Mouse (Mus musculus) bone marrow, adult 2 months (tissue): ENCODE data around the gene Gsg1. TPM values are rescaled to one million over a fixed set of nuclear protein-coding genes. Genes with fewer than 3 reads are reported as not detected.

Experiments
- H3K27ac ChIP-seq: fragments of 200-500 bp; 2 replicates; pipeline ENCODE4 v1.5.1; 2012; ENCODE audit warnings: low read depth, mild to moderate bottlenecking, control low read depth, inconsistent platforms, low read length; ENCODE audit not compliant: control insufficient read depth, poor library complexity, insufficient read depth
- H3K4me1 ChIP-seq: fragments of 200-500 bp; 2 replicates; pipeline ENCODE4 v1.6.1; 2011; ENCODE audit warnings: low read length; ENCODE audit not compliant: control insufficient read depth, insufficient read depth
- H3K4me3 ChIP-seq: fragments of 200-500 bp; replicated peaks from 2 replicates; pipeline ENCODE3; 2011; ENCODE audit warnings: mild to moderate bottlenecking, low read depth, low read length, control low read depth; ENCODE audit not compliant: control insufficient read depth
- CTCF ChIP-seq: fragments of 200-500 bp; IDR thresholded peaks from 2 replicates; pipeline ENCODE4 v1.5.1; 2011; ENCODE audit warnings: low read length, control low read depth; ENCODE audit not compliant: control insufficient read depth, insufficient read depth
- POLR2A ChIP-seq: fragments of 200-500 bp; IDR thresholded peaks from 2 replicates; pipeline ENCODE4 v1.6.1; 2011; ENCODE audit warnings: low read depth, mild to moderate bottlenecking, control low read depth, low read length, borderline replicate concordance; ENCODE audit not compliant: control insufficient read depth
- WGBS: fragments of 180-500 bp; shearing (Covaris S2); methylation state at CpG from one replicate; pipeline ENCODE4 v1.1.7; 2018; 5-methylcytosine and 5-hydroxymethylcytosine counted together
- polyA plus RNA-seq: library from polyadenylated mRNA; stranded (reverse); fragments of >200 nt; gene quantifications from 2 replicates; pipeline ENCODE4 v1.2.4, GENCODE M21; 2011; ENCODE audit warnings: low replicate concordance; ENCODE audit not compliant: missing spikeins, insufficient read depth, insufficient read length

Gene Gsg1
- polyA plus RNA-seq, 1 experiment, result not detected

DNA sequence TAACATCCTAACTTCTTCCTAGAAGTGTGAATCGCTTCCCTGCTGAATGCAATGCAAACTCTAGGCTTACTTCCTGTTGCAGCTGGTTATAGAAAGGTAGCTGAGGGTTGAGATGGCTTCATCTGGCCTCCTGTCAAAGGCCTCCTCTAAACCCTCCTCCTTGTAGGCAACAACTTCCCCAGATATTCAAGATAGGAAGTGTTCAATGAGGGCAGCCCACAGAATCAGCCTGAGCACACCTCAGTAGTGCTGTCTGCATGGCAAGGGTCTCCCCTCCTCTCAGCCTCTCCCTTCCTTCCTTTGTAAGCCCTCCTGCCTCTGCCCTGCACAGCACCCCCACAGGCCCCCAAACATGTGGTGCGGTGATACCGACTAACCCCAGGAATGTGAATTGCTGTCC lies 18.4 kb downstream of the Gsg1 start:
- TF ChIP-seq POLR2A, result no peak
- TF ChIP-seq CTCF, result no peak
- Histone ChIP-seq H3K4me1 (peaks cover 2% of the 10 kb centered on the region; the same call in 1 of the 2 replicates), H3K27ac (no peak overlapping the region), H3K4me3 (no peak overlapping the region)
- 55% methylated on average over 3 of the region's 3 CpGs for WGBS

DNA sequence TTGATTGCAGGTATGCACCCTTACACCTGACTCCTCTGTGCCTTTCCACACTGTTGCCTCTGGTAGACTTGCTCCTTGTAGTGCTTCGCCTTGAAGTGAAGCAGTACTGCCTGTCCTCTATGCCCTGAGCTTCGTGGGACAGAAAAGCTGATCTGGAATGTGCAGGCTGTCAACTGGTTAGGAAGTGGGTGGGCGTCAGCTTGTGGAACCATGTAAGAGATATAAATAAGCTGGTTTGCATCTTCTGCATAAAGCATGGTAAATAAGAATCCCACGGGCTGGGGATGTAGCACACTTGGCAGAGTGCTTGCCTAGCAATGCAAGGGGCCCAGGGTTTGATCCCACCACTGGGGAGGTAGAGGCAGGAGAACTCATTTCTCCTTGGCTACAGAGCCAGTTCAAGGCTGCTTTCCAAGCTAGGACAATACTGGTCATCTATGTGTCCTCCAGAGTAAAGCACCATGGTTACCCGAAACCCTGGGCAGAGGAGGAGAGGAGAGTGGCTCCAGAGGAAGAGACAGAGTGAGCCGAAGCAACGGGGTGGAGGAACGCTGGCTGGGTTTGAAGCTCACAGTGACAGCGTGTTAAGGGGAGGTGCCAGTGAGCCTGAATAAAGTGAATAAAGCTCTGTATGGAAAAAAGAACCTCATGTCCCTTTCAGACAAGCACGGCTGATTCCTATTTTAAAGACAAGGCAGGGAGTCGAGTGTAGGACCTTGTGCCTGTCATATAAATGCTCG lies 21.5 kb downstream of the Gsg1 start:
- no peak overlapping the region for H3K4me3 ChIP-seq
- H3K27ac ChIP-seq, result no peak overlapping the region
- 90% methylated on average over 12 of the region's 12 CpGs for whole genome bisulfite sequencing
- TF ChIP-seq POLR2A (no peak), CTCF (no peak)
- peaks cover 6% of the 10 kb centered on the region for H3K4me1 ChIP-seq

DNA sequence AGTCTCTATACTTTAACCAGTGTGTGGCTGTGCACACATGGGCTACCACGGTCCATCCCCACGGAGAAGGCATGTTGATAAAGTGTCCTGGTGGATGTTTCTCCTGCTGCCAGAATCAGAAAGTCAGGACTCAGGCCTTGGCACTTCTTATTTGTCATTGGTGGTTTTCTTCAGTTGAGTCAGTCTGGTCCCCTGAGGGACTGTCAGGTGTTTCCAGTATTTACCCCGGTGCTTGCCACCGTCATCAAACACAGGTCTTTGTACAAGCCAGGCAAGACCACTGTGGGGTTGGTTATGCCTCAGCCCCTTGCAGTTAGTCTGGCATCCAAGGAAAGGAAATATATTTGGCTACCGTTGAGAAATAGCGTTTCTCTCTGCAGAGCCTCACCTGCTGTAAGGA lies 23.6 kb downstream of the Gsg1 start:
- Histone ChIP-seq H3K27ac (peak overlapping the region; percentile 62; the same call in 1 of the 2 replicates), H3K4me3 (no peak overlapping the region), H3K4me1 (peaks cover 4% of the 10 kb centered on the region)
- WGBS, result 82% methylated on average over 6 of the region's 6 CpGs
- TF ChIP-seq CTCF (no peak), POLR2A (no peak)

DNA sequence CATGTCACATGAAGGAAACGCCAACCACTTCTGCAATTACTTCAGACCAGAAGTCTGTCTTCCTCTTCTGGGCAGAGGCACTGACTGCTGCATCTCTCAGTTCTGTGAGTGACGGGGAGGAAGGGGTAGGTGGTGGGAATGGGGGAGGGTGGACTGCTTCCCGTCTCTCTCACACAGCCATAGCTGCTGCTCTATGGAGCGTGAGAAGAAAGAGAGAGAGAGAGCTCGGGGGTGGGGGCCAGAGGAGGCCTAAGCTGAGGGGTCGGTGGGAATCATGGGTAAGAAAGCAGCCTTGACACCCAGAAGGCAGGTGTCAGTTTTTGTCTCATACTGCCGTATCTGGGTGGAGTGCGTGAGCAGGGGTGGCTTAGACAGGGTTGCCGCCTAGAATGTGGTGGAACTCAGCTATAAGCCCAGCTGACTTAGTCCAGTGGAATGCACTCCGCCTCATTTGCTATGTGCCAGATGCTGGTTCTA lies 25.6 kb downstream of the Gsg1 start:
- TF ChIP-seq POLR2A (no peak), CTCF (no peak)
- Histone ChIP-seq H3K27ac (0 out of 2 replicates have a peak overlapping the region, but pooled peaks have one; percentile 3), H3K4me1 (peaks cover 4% of the 10 kb centered on the region), H3K4me3 (no peak overlapping the region)
- WGBS, result 20% methylated on average over 10 of the region's 10 CpGs

DNA sequence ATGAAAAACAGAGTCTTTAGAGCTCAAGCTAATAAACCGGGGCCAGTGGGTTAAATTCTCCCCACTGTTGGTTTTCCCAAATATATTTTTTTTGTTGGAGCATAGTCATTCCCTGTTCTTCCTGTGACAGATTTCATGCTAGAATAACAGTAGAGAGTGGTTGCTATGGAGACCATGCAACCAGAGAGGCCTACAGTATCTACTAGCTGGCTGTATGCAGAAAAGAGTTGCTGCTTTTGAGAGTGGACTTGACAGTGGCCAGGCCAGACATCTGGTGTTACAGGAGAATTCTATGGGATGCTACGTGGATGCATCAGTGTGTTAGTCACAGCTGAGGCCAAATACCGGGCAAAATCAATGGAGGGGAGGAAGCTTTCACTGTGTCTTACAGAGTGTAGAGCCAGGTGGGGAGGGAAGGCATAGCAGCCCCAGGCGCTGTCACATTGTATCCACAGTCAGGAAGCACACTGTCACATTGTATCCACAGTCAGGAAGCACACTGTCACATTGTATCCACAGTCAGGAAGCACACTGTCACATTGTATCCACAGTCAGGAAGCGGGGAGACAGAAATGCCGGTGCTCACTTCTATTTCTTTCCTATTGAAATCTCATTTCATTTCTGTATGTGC lies 30.2 kb downstream of the Gsg1 start:
- no peak overlapping the region for H3K4me3 ChIP-seq
- TF ChIP-seq POLR2A, result no peak
- TF ChIP-seq CTCF, result no peak
- no peak overlapping the region for H3K27ac ChIP-seq
- 59% methylated on average over 6 of the region's 6 CpGs for WGBS
- H3K4me1 ChIP-seq, result peaks cover 4% of the 10 kb centered on the region

DNA sequence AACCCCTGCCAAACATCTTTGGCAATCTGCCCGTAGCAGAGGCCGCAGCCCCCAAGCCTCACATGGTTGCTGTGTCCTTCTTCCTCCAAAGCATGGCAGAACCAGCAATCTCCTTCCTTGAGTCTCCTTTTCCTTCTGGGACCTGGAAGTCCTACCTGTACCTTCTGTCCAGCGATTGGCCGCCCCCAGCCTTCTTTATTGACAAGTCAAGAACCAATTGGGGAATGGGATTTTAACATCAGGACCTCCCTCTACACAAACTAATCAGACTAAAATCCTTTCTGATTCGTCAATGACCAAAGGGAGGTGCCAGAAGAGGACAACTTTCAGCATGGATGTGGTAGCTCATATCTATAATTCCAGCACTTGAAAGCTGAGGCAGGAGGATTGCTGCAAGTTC lies 34.2 kb downstream of the Gsg1 start:
- no peak for TF ChIP-seq POLR2A
- TF ChIP-seq CTCF, result no peak
- H3K27ac ChIP-seq, result no peak overlapping the region
- H3K4me1 ChIP-seq, result peaks cover 2% of the 10 kb centered on the region; the same call in 1 of the 2 replicates
- 72% methylated on average over 5 of the region's 5 CpGs for WGBS
- no peak overlapping the region for H3K4me3 ChIP-seq

DNA sequence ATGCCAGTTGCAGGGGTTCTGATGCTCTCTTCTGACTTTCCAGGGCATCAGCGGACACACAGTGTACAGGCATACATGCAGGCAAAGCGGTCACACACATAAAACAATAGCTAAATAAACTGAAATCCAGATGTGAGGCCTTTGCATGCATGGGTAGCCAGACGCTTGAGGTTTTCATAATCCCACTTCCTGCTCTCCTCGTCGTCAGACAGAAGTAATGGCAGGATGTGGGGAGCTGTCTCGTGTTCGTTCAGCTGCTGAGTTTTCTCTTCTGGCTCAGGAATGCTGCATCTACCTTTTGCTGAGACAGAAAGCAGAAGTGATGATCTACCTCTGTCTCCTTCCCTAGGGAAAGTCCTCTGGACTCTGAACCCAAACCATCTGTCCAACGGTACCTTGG lies 35.8 kb downstream of the Gsg1 start:
- TF ChIP-seq POLR2A, result no peak
- no peak for TF ChIP-seq CTCF
- peaks cover 2% of the 10 kb centered on the region; the same call in 1 of the 2 replicates for H3K4me1 ChIP-seq
- no peak overlapping the region for H3K27ac ChIP-seq
- 20% methylated on average over 8 of the region's 8 CpGs for WGBS
- no peak overlapping the region for H3K4me3 ChIP-seq

DNA sequence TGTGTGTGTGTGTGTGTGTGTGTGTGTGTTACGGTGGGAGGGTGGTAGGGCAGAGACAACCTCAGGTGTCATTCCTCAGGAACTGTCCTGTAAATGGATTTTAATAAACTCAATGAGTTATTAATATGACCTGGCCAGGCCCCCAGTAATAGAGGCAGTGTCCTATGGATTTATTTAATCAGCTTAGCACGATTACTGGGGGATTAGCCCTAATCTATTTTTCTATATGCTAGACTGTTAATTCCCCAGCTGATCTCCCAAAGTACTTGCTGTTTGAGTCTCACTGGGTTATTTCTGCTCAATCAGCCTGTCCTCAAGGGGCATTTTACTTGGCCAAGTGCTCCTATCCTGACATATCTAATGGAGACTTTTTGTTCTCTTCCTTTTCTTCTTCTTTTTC lies 41.5 kb downstream of the Gsg1 start:
- TF ChIP-seq POLR2A, result no peak
- no peak for TF ChIP-seq CTCF
- H3K4me3 ChIP-seq, result no peak overlapping the region
- no peaks in the 10 kb centered on the region; the same call in 1 of the 2 replicates for H3K4me1 ChIP-seq
- 86% methylated on average over 2 of the region's 2 CpGs for WGBS
- H3K27ac ChIP-seq, result no peak overlapping the region
